Mouse (Mus musculus): ENCODE results near the gene Mutyh. TPM values are rescaled to one million over a fixed set of nuclear protein-coding genes. Genes with fewer than 3 reads are reported as not detected.

The Mutyh gene
- polyA plus RNA-seq, 1 experiment, result 10.7 TPM

DNA sequence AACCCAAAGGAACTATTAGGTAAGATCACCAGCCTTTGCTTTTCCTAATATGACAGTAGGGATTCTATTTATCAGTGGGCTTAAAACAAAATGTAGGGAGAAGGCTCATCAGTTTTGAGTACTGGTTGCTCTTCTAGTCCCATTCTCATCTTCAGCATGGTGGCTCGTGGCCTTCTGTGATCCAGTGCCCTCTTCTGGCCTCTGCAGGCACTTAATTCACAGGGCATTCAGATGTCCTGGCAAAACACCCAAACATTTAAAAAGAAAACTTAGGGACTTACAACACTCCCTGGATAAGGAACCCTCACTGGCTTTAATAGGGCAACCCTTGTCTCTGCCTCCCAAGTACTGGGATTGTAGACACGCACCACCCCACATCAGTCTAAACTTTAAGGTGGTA is 13.2 kb upstream of the Mutyh start:
- H3K36me3 ChIP-seq (ENCODE audit: control insufficient read depth, insufficient read depth, low read length), result peaks cover 3% of the 10 kb centered on the region; the same call in 1 of the 2 replicates
- H3K4me3 ChIP-seq (ENCODE audit: extremely low read depth, insufficient read depth, insufficient read length), result no peak overlapping the region
- no peaks in the 10 kb centered on the region for H3K4me1 ChIP-seq (ENCODE audit: control insufficient read depth, insufficient read depth, insufficient read length)
- no peak overlapping the region for H3K27ac ChIP-seq (ENCODE audit: insufficient read depth, low read length)
- 75% methylated on average over 2 of the region's 2 CpGs for WGBS
- no peak for DNase-seq (ENCODE audit: low read depth in 1 of 2, low spot score in 2 of 2)
- TF ChIP-seq CTCF (IDR thresholded peaks at IDR 0.05; ENCODE audit: extremely low read depth, insufficient read depth, insufficient read length, insufficient replicate concordance), result no peak
- TF ChIP-seq POLR2A (IDR thresholded peaks at IDR 0.05; ENCODE audit: low read depth, low read length), result no peak
- no peaks in the 10 kb centered on the region for H3K27me3 ChIP-seq (ENCODE audit: control insufficient read depth, insufficient read depth, low read length)

DNA sequence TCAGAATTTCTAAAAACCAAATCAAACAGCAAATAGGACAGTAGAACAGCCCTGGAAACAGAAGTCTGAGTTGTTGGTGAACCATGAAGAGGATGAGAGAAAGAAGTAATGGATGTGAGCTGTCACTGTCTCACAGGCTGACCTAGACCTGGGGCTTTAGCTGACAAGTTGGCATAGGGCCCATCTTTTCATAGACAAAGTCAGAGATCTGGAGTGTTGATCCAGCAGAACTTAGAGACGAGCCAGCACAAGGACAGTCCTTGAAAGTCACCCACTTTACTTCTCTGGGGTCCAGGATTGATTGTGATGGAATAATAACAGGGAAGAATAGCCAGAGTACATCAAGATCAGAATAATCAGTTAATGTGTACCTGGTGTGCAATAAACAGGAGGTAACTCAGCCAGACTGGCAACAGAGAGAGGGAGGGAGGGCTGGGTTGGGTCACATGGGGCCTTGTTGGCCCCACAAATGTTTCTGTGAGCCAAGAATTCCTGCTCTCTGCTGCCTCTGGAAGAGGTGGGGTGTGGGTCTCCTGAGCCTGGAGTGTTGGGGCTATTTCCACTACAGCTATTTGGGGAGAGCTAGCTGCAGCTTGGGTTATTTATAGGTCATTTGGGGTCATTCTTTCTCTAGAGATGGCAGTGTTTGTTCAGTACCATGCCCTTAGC is 10.9 kb upstream of the Mutyh start:
- TF ChIP-seq POLR2A (IDR thresholded peaks at IDR 0.05; ENCODE audit: low read depth, low read length), result no peak
- no peak for TF ChIP-seq CTCF (IDR thresholded peaks at IDR 0.05; ENCODE audit: extremely low read depth, insufficient read depth, insufficient read length, insufficient replicate concordance)
- no peaks in the 10 kb centered on the region for H3K27me3 ChIP-seq (ENCODE audit: control insufficient read depth, insufficient read depth, low read length)
- 74% methylated on average over 1 of the region's 1 CpGs for WGBS
- DNase-seq (ENCODE audit: low read depth in 1 of 2, low spot score in 2 of 2), result no peak
- H3K36me3 ChIP-seq (ENCODE audit: control insufficient read depth, insufficient read depth, low read length), result peaks cover 4% of the 10 kb centered on the region; the same call in 1 of the 2 replicates
- H3K27ac ChIP-seq (ENCODE audit: insufficient read depth, low read length), result no peak overlapping the region
- no peak overlapping the region for H3K4me3 ChIP-seq (ENCODE audit: extremely low read depth, insufficient read depth, insufficient read length)
- H3K4me1 ChIP-seq (ENCODE audit: control insufficient read depth, insufficient read depth, insufficient read length), result no peaks in the 10 kb centered on the region

DNA sequence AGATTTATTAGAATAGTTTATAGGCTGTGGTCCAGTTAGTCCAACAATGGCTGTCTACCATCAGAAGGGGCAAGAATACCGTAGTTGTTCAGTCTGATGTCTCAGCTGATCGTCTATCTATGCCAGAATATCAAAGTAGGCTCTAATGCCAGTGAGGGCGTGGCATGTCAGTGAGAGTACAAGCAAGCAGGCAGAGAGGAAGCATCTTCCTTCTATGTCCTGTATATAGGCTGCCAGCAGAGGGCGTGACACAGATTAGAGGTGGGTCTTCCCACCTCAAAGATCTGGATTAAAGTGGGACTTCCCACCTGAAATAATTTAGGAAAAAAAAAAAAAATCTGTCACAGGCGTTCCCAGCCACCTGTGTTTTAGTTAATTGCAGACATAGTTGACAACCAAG is 7.6 kb upstream of the Mutyh start:
- peaks cover 16% of the 10 kb centered on the region for H3K36me3 ChIP-seq (ENCODE audit: control insufficient read depth, insufficient read depth, low read length)
- no peak for DNase-seq (ENCODE audit: low read depth in 1 of 2, low spot score in 2 of 2)
- TF ChIP-seq CTCF (IDR thresholded peaks at IDR 0.05; ENCODE audit: extremely low read depth, insufficient read depth, insufficient read length, insufficient replicate concordance), result no peak
- no peak for TF ChIP-seq POLR2A (IDR thresholded peaks at IDR 0.05; ENCODE audit: low read depth, low read length)
- no peaks in the 10 kb centered on the region for H3K27me3 ChIP-seq (ENCODE audit: control insufficient read depth, insufficient read depth, low read length)
- WGBS, result 34% methylated on average over 5 of the region's 5 CpGs
- H3K4me1 ChIP-seq (ENCODE audit: control insufficient read depth, insufficient read depth, insufficient read length), result no peaks in the 10 kb centered on the region
- H3K27ac ChIP-seq (ENCODE audit: insufficient read depth, low read length), result no peak overlapping the region
- no peak overlapping the region for H3K4me3 ChIP-seq (ENCODE audit: extremely low read depth, insufficient read depth, insufficient read length)

DNA sequence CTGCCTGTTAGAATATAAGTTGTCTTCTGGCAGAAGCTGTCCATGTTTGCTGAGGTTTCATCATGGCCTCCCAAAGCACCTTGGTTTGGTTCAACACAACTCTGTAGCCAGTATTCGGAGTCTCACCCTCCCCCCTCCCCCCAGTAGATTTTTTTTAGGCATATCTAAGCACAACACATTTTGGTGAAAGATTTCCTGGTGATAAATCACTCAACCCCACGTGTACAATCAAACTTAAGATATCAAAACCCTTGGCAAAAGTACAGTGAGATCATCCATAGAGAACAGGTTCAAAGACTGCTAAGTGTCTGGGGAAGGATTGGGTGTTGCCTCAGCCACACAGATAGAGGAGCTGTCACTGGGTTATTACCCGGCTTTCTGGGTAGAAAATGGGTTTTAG is 3.5 kb downstream of the Mutyh start:
- no peak overlapping the region for H3K27ac ChIP-seq (ENCODE audit: insufficient read depth, low read length)
- WGBS, result 58% methylated on average over 3 of the region's 3 CpGs
- no peak for DNase-seq (ENCODE audit: low read depth in 1 of 2, low spot score in 2 of 2)
- peaks cover 4% of the 10 kb centered on the region; the same call in 1 of the 2 replicates for H3K4me1 ChIP-seq (ENCODE audit: control insufficient read depth, insufficient read depth, insufficient read length)
- no peaks in the 10 kb centered on the region for H3K36me3 ChIP-seq (ENCODE audit: control insufficient read depth, insufficient read depth, low read length)
- no peak overlapping the region for H3K4me3 ChIP-seq (ENCODE audit: extremely low read depth, insufficient read depth, insufficient read length)
- H3K27me3 ChIP-seq (ENCODE audit: control insufficient read depth, insufficient read depth, low read length), result no peaks in the 10 kb centered on the region
- TF ChIP-seq POLR2A (IDR thresholded peaks at IDR 0.05; ENCODE audit: low read depth, low read length), result no peak
- no peak for TF ChIP-seq CTCF (IDR thresholded peaks at IDR 0.05; ENCODE audit: extremely low read depth, insufficient read depth, insufficient read length, insufficient replicate concordance)

DNA sequence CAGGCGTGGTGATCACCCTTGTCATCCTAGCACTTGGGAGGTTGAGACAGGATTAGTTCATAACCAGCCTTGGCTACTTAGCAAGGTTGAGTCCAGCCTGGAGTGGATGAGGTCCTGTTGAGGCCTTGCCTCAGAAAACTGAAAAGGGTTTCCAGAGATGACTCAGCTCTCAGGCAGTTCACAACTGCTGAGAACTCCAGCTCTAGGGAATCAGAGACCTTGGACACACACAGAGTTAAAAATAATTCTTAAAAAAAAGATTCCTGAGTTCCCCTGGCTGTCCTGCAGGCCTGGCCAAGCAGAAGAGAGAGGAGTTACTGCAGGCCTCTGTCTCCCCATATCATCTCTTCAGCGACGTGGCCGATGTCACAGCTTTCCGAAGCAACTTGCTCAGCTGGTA is 7.8 kb downstream of the Mutyh start:
- Histone ChIP-seq H3K27ac (ENCODE audit: insufficient read depth, low read length) (no peak overlapping the region), H3K27me3 (ENCODE audit: control insufficient read depth, insufficient read depth, low read length) (no peaks in the 10 kb centered on the region), H3K4me1 (ENCODE audit: control insufficient read depth, insufficient read depth, insufficient read length) (no peaks in the 10 kb centered on the region), H3K4me3 (ENCODE audit: extremely low read depth, insufficient read depth, insufficient read length) (no peak overlapping the region), H3K36me3 (ENCODE audit: control insufficient read depth, insufficient read depth, low read length) (no peaks in the 10 kb centered on the region; the same call in 1 of the 2 replicates)
- DNase-seq (ENCODE audit: low read depth in 1 of 2, low spot score in 2 of 2), result no peak
- TF ChIP-seq POLR2A (IDR thresholded peaks at IDR 0.05; ENCODE audit: low read depth, low read length), result no peak
- no peak for TF ChIP-seq CTCF (IDR thresholded peaks at IDR 0.05; ENCODE audit: extremely low read depth, insufficient read depth, insufficient read length, insufficient replicate concordance)
- 93% methylated on average over 5 of the region's 5 CpGs for WGBS

DNA sequence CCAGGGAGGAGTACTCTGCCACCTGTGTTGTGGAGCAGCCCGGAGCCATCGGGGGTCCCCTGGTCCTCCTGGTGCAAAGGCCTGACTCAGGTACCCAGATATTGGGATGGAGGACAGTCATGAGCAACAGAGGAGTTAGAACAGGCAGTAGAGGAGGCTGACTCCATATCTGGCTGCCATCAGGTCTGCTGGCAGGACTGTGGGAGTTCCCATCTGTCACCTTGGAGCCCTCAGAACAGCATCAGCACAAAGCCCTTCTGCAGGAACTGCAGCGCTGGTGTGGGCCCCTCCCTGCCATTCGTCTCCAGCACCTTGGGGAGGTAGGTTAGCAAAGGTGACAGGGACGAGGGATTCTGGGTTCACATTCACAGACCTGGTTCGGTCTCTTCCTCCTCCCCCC is 10.0 kb downstream of the Mutyh start:
- Histone ChIP-seq H3K27me3 (ENCODE audit: control insufficient read depth, insufficient read depth, low read length) (peaks cover 8% of the 10 kb centered on the region; the same call in 1 of the 2 replicates), H3K36me3 (ENCODE audit: control insufficient read depth, insufficient read depth, low read length) (no peaks in the 10 kb centered on the region; the same call in 1 of the 2 replicates), H3K4me1 (ENCODE audit: control insufficient read depth, insufficient read depth, insufficient read length) (peaks cover 7% of the 10 kb centered on the region; the same call in 1 of the 2 replicates), H3K27ac (ENCODE audit: insufficient read depth, low read length) (no peak overlapping the region), H3K4me3 (ENCODE audit: extremely low read depth, insufficient read depth, insufficient read length) (no peak overlapping the region)
- DNase-seq (ENCODE audit: low read depth in 1 of 2, low spot score in 2 of 2), result no peak
- TF ChIP-seq CTCF (IDR thresholded peaks at IDR 0.05; ENCODE audit: extremely low read depth, insufficient read depth, insufficient read length, insufficient replicate concordance) (no peak), POLR2A (IDR thresholded peaks at IDR 0.05; ENCODE audit: low read depth, low read length) (no peak)
- 88% methylated on average over 6 of the region's 6 CpGs for WGBS

All from spleen, adult 2 months (tissue).